Mouse (Mus musculus) lung, postnatal 0 days (tissue): Measurements from ENCODE around the gene Taf5. TPM values are rescaled to one million over a fixed set of nuclear protein-coding genes. Genes with fewer than 3 reads are reported as not detected.

Source experiments
- ATAC-seq: fragments of 200-750 bp; cut with Nextera tagmentation; 2 replicates; pipeline ENCODE4 v1.8.0; 2017; ENCODE audit warnings: moderate library complexity
- DNase-seq: peaks from one replicate; pipeline ENCODE4 v3.0.0-alpha.2; 2016; ENCODE audit warnings: low spot score
- H3K27ac ChIP-seq: fragments of 300-500 bp; sonication (generic); 2 replicates; pipeline ENCODE4 v1.5.1; 2014; ENCODE audit warnings: antibody characterized with exemption, mild to moderate bottlenecking, low read length, mixed read lengths
- H3K27me3 ChIP-seq: fragments of 300-500 bp; sonication (generic); replicated peaks from 2 replicates; pipeline ENCODE4 v1.6.1; 2014; ENCODE audit warnings: low read length, mixed read lengths; ENCODE audit not compliant: insufficient read depth
- H3K36me3 ChIP-seq: fragments of 300-500 bp; sonication (generic); 2 replicates; pipeline ENCODE4 v1.6.1; 2014; ENCODE audit warnings: low read length, mixed read lengths; ENCODE audit not compliant: insufficient read depth
- H3K4me1 ChIP-seq: fragments of 300-500 bp; sonication (generic); 2 replicates; pipeline ENCODE4 v1.6.1; 2014; ENCODE audit warnings: antibody characterized with exemption, low read depth, low read length, mixed read lengths; ENCODE audit not compliant: insufficient read depth
- H3K4me2 ChIP-seq: fragments of 300-500 bp; sonication (generic); replicated peaks from 2 replicates; pipeline ENCODE4 v1.6.1; 2014; ENCODE audit warnings: low read depth, mild to moderate bottlenecking, low read length, moderate library complexity, mixed read lengths
- H3K4me3 ChIP-seq: fragments of 300-500 bp; sonication (generic); 2 replicates; pipeline ENCODE4 v1.5.1; 2014; ENCODE audit warnings: low read depth, low read length
- H3K9ac ChIP-seq: fragments of 300-500 bp; sonication (generic); replicated peaks from 2 replicates; pipeline ENCODE4 v1.6.1; 2014; ENCODE audit warnings: low read depth, mild to moderate bottlenecking
- H3K9me3 ChIP-seq: fragments of 300-500 bp; sonication (generic); 2 replicates; pipeline ENCODE4 v1.6.1; 2016; ENCODE audit warnings: low read length, mixed read lengths
- CTCF ChIP-seq: IDR thresholded peaks from 2 replicates; pipeline ENCODE4 v1.5.1; 2016; ENCODE audit warnings: antibody characterized with exemption, mild to moderate bottlenecking
- EP300 ChIP-seq: IDR thresholded peaks from 2 replicates; pipeline ENCODE4 v1.6.1; 2016; ENCODE audit warnings: antibody characterized with exemption, mild to moderate bottlenecking, control low read depth
- WGBS: fragments of 180-500 bp; shearing (Covaris S2); extraction: QIAGEN DNeasy Blood & Tissue Kit; methylation state at CpG from one replicate; pipeline ENCODE4 v1.1.7; 2014; 5-methylcytosine and 5-hydroxymethylcytosine counted together
- polyA plus RNA-seq: library from polyadenylated mRNA; unstranded; fragments of >200 nt; fragmentation: Nextera tagmentation; extraction: Ambion mirVana; gene quantifications from 2 replicates; pipeline ENCODE4 v1.2.1, GENCODE M21; 2015

Gene Taf5
- polyA plus RNA-seq, 1 experiment from 2014 or later, result 2.1 TPM

GRCm38 (mm10) chr19:47050271-47051032 is 17.1 kb upstream of the Taf5 start, which contains the start of gene Pcgf6:
Gene Pcgf6 (minus strand): TSS chr19:47050906.
- Histone ChIP-seq H3K4me3 (peak within 1 kb of the TSS; percentile 83), H3K4me1 (0 out of 2 replicates have a peak, but pooled peaks cover 4% of the 10 kb centered on the region), H3K27me3 (no peaks in the 10 kb centered on the region), H3K27ac (peak within 1 kb of the TSS; percentile 82), H3K9me3 (no peaks in the 10 kb centered on the region), H3K4me2 (peak within 1 kb of the TSS; percentile 99), H3K36me3 (no peaks in the 10 kb centered on the region), H3K9ac (peak within 1 kb of the TSS; percentile 55)
- peak; percentile 93 for ATAC-seq
- DNase-seq, result peak; percentile 88
- TF ChIP-seq EP300 (no peak), CTCF (no peak)
- WGBS, result 1% methylated on average over 59 of the region's 75 CpGs

GRCm38 (mm10) chr19:47052927-47053326 is 14.6 kb upstream of the Taf5 start:
- 0 out of 2 replicates have a peak, but pooled peaks cover 4% of the 10 kb centered on the region for H3K4me1 ChIP-seq
- H3K27ac ChIP-seq, result no peak overlapping the region
- H3K4me3 ChIP-seq, result no peak overlapping the region
- 76% methylated on average over 4 of the region's 4 CpGs for WGBS
- DNase-seq (no peak), ATAC-seq (no peak)
- H3K4me2 ChIP-seq, result no peak overlapping the region
- no peak overlapping the region for H3K9ac ChIP-seq
- H3K9me3 ChIP-seq, result no peaks in the 10 kb centered on the region
- H3K27me3 ChIP-seq, result no peaks in the 10 kb centered on the region
- TF ChIP-seq EP300, result no peak
- no peak for TF ChIP-seq CTCF
- no peaks in the 10 kb centered on the region for H3K36me3 ChIP-seq

- no peak for ATAC-seq
- Histone ChIP-seq H3K27ac (no peak overlapping the region), H3K9ac (no peak overlapping the region), H3K27me3 (no peaks in the 10 kb centered on the region), H3K4me2 (no peak overlapping the region), H3K9me3 (no peaks in the 10 kb centered on the region), H3K4me1 (0 out of 2 replicates have a peak, but pooled peaks cover 4% of the 10 kb centered on the region), H3K36me3 (no peaks in the 10 kb centered on the region), H3K4me3 (no peak overlapping the region)
- TF ChIP-seq EP300, result no peak
- no peak for TF ChIP-seq CTCF
- 70% methylated on average over 4 of the region's 4 CpGs for whole genome bisulfite sequencing
- DNase-seq, result no peak
These were observed 14.1 kb upstream of the Taf5 start for GRCm38 (mm10) chr19:47053471-47053870.

GRCm38 (mm10) chr19:47057684-47058083 is 9.9 kb upstream of the Taf5 start:
- H3K9me3 ChIP-seq, result no peaks in the 10 kb centered on the region
- TF ChIP-seq EP300 (no peak), CTCF (no peak)
- H3K4me2 ChIP-seq, result no peak overlapping the region
- no peaks in the 10 kb centered on the region for H3K4me1 ChIP-seq
- H3K9ac ChIP-seq, result no peak overlapping the region
- H3K4me3 ChIP-seq, result no peak overlapping the region
- DNase-seq (no peak), ATAC-seq (no peak)
- no peak overlapping the region for H3K27ac ChIP-seq
- no peaks in the 10 kb centered on the region for H3K27me3 ChIP-seq
- 65% methylated on average over 1 of the region's 1 CpGs for WGBS
- H3K36me3 ChIP-seq, result no peaks in the 10 kb centered on the region

- TF ChIP-seq CTCF, result peak; percentile 33; the same call in 1 of the 2 replicates
- no peak for TF ChIP-seq EP300
- Histone ChIP-seq H3K9ac (no peak overlapping the region), H3K27me3 (no peaks in the 10 kb centered on the region), H3K4me2 (no peak overlapping the region), H3K4me1 (no peaks in the 10 kb centered on the region), H3K27ac (no peak overlapping the region), H3K4me3 (no peak overlapping the region), H3K9me3 (no peaks in the 10 kb centered on the region), H3K36me3 (no peaks in the 10 kb centered on the region)
- 87% methylated on average over 3 of the region's 3 CpGs for WGBS
- no peak for ATAC-seq
- DNase-seq, result no peak
These were observed 1.7 kb upstream of the Taf5 start for GRCm38 (mm10) chr19:47065860-47066259.

GRCm38 (mm10) chr19:47067924-47068611 is 522 bp downstream of the Taf5 start:
- WGBS, result under 1% methylated on average over 46 of the region's 72 CpGs

More at GRCm38 (mm10) chr19:47067924-47068611, 522 bp downstream of the Taf5 start:
- Histone ChIP-seq H3K9me3 (no peaks in the 10 kb centered on the region), H3K27me3 (no peaks in the 10 kb centered on the region), H3K9ac (peak overlapping the region; percentile 81), H3K27ac (peak overlapping the region; percentile 89), H3K36me3 (peaks cover 7% of the 10 kb centered on the region; the same call in 1 of the 2 replicates), H3K4me2 (peak overlapping the region; percentile 84), H3K4me3 (peak overlapping the region; percentile 97), H3K4me1 (no peaks in the 10 kb centered on the region)
- DNase-seq (peak; percentile 95), ATAC-seq (peak; percentile 96)
- TF ChIP-seq EP300 (no peak), CTCF (no peak; the same call in 1 of the 2 replicates)
